Mouse (Mus musculus): ENCODE results near the gene Csrnp2.

The Csrnp2 gene

GRCm38 (mm10) chr15:100429959-100430565, 65.2 kb downstream of the Csrnp2 start:
- DNase-seq = peak; percentile 93
